Mouse (Mus musculus) CH12.LX (cell line): Measurements from ENCODE around the gene Rpl6.

Experiments
- CHD1 ChIP-seq: IDR thresholded peaks from 2 replicates; pipeline ENCODE4 v1.6.1; 2012; ENCODE audit warnings: low read depth, low read length, improper control_type of control experiment, inconsistent platforms
- CTCF ChIP-seq, 2 experiments: IDR thresholded peaks in 1 of 2; conservative IDR thresholded peaks in 1 of 2; 2 replicates each; pipeline ENCODE4 v1.5.1; 2011 to 2012; ENCODE audit warnings: low read depth in 2 of 2, low read length in 2 of 2, improper control_type of control experiment in 1 of 2, inconsistent platforms in 1 of 2, mild to moderate bottlenecking in 1 of 2, moderate library complexity in 1 of 2
- ELF1 ChIP-seq: IDR thresholded peaks from 2 replicates; pipeline ENCODE4 v1.6.1; 2014; ENCODE audit warnings: low read depth, mild to moderate bottlenecking, inconsistent platforms, low read length, improper control_type of control experiment
- EP300 ChIP-seq: IDR thresholded peaks from 2 replicates; pipeline ENCODE4 v1.6.1; 2011; ENCODE audit warnings: low read length, improper control_type of control experiment
- HCFC1 ChIP-seq: IDR thresholded peaks from 2 replicates; pipeline ENCODE4 v1.6.1; 2012; ENCODE audit warnings: low read depth, mild to moderate bottlenecking, inconsistent platforms, low read length, improper control_type of control experiment
- IRF4 ChIP-seq: IDR thresholded peaks from 2 replicates; pipeline ENCODE4 v1.6.1; 2014; ENCODE audit warnings: low read depth, mild to moderate bottlenecking, inconsistent platforms, low read length, improper control_type of control experiment
- MAFK ChIP-seq: IDR thresholded peaks from 2 replicates; pipeline ENCODE4 v1.6.1; 2011; ENCODE audit warnings: low read length, improper control_type of control experiment; ENCODE audit not compliant: insufficient replicate concordance
- MAX ChIP-seq: IDR thresholded peaks from 2 replicates; pipeline ENCODE4 v1.6.1; 2011; ENCODE audit warnings: low read length, improper control_type of control experiment
- MXI1 ChIP-seq: IDR thresholded peaks from 2 replicates; pipeline ENCODE4 v1.6.1; 2011; ENCODE audit warnings: mild to moderate bottlenecking, low read depth, low read length, improper control_type of control experiment
- POLR2A ChIP-seq: IDR thresholded peaks from 2 replicates; pipeline ENCODE4 v1.6.1; 2011; ENCODE audit warnings: low read depth, mild to moderate bottlenecking, improper control_type of control experiment, low read length
- POLR2AphosphoS2 ChIP-seq: IDR thresholded peaks from 2 replicates; pipeline ENCODE4 v1.6.1; 2011; ENCODE audit warnings: low read depth, low read length, improper control_type of control experiment
- TCF12 ChIP-seq: IDR thresholded peaks from 2 replicates; pipeline ENCODE4 v1.6.1; 2014; ENCODE audit warnings: low read depth, mild to moderate bottlenecking, inconsistent platforms, low read length, improper control_type of control experiment
- ZC3H11A ChIP-seq: IDR thresholded peaks from 2 replicates; pipeline ENCODE4 v1.6.1; 2012; ENCODE audit warnings: low read depth, mild to moderate bottlenecking, inconsistent platforms, low read length, improper control_type of control experiment

- TF ChIP-seq POLR2A, result no peak
- TF ChIP-seq MAFK, result no peak
- no peak for TF ChIP-seq POLR2AphosphoS2
- no peak for TF ChIP-seq ELF1
- no peak for TF ChIP-seq TCF12
- no peak for TF ChIP-seq CHD1
- no peak for TF ChIP-seq MAX
- no peak for TF ChIP-seq CTCF (conservative IDR thresholded peaks at IDR 0.05 in 1 of 2, IDR thresholded peaks at IDR 0.05 in 1 of 2; ENCODE audit: low read depth in 2 of 2, low read length in 2 of 2)
- no peak for TF ChIP-seq HCFC1
- no peak for TF ChIP-seq IRF4
- no peak for TF ChIP-seq MXI1
- TF ChIP-seq EP300, result no peak
- no peak for TF ChIP-seq ZC3H11A
Measured at GRCm38 (mm10) chr5:121216126-121216446, 11.8 kb downstream of the Rpl6 start.
